Mouse (Mus musculus) A20 (cell line): Measurements from ENCODE around the gene 2900011O08Rik.

Source experiments
- DNase-seq: peaks from one replicate; pipeline ENCODE4 v3.0.0-alpha.2; 2011; ENCODE audit warnings: low read depth, low spot score

2900011O08Rik gene

DNA sequence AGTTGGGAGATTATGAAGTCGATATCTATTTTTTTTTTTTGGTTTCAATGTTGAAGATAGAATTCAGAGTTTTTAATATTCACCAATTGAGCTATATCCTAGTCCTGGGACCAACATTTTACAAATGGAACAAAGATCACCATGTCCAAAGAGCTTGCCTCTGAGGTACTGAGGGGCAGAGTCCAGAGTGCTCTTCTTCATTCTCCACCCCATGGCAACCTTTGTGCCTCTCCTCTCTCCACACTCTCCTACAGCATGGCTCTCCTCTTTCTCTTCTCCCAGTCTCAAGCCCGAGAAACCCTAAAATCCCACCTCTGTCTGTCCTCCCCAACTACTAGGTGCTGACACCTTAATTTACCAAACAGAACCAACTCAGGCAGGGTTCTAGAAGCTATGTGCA, 18.3 kb downstream of the 2900011O08Rik start:
- no peak for DNase-seq

DNA sequence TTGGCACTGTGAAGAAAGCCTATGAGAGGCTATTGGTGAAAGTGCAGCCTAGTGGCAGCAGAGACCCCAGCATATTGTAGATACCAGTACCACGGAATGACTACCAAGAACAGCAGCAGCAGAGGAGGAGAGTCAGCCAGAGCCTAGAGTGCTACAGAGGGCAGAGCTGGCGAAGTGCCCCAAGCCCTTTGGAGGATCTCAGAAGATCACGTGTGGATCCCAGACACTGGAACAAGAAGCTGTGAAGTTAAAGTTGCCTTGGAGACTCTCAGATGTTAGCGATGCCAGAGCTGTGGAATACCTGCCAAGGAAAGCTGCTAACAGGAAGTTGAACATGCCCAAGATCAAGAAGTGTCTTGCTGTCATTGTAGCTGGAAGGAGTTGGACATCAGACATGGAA, 18.9 kb downstream of the 2900011O08Rik start:
- no peak for DNase-seq

DNA sequence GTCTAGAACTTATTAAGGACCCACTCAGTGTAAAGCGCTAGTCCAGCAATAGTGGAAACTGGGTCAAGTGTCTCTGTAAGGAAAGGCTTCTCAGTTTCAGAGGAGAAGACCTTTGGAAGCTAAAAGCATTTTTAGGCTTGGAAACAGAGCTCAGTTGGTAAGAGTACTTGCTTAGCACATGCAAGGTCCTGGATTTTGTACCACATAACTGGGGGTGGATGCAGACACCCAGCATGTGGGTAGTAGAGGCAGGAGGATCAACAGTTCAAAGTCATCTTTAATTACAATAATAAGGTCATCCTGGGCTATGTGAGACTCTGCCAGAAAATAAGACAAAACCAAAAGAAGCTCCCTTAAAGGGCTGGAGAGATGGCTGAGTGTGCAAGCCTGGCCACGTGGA, 21.7 kb downstream of the 2900011O08Rik start:
- DNase-seq: no peak

DNA sequence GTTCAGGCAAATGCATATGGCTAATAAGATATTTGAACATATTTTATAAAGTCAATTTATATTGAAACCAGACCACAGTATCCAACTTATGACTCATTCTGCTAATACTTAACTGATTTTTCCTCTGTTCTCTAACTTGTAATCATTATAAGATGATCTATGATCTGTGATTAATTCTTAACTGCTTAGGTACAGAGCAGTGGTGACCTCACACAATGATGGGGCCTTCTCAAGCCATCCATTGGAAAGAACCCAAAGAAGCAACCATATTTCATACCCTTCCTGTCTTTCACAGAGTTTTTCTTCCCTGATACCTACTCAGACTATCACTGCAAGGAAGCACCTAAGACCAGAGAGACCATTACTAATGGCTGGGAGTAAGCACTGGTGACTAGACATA, 22.3 kb downstream of the 2900011O08Rik start:
- no peak for DNase-seq

DNA sequence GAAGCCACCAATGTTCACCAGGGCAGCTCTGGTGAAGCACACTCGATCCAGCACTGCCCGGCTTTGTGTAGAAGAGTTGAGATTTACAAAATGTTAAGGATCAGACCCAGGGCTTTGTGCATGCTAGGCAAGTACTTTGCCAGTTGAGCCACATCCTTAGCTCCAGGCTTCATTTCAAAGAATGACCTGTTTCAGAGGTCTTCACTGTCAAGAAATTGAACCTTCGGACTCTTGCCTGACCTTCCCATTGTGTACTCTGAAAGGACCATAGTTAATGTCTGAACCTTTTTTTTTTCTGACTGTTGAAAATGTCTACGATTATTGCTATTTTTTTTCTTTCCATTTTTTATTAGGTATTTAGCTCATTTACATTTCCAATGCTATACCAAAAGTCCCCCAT, 23.6 kb downstream of the 2900011O08Rik start:
- no peak for DNase-seq

DNA sequence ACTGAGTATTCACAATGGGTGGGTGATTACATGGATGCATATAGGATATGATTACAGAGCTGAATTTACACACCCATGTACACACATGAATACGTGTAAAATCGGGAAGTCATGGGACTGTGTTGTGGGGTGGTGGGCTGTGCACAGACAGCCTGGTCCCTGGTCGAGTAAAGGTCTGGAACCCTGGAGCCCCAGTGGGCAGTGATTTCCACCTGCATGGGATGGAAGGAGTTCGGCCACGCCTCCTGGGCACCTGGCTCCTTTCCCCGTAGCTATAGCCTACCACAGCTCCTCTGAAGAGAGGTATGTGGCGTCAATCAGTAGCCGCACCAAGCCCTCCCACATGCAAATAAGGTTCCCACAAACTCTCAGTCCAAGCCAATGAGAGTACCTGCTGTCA, 30.9 kb downstream of the 2900011O08Rik start:
- no peak for DNase-seq

DNA sequence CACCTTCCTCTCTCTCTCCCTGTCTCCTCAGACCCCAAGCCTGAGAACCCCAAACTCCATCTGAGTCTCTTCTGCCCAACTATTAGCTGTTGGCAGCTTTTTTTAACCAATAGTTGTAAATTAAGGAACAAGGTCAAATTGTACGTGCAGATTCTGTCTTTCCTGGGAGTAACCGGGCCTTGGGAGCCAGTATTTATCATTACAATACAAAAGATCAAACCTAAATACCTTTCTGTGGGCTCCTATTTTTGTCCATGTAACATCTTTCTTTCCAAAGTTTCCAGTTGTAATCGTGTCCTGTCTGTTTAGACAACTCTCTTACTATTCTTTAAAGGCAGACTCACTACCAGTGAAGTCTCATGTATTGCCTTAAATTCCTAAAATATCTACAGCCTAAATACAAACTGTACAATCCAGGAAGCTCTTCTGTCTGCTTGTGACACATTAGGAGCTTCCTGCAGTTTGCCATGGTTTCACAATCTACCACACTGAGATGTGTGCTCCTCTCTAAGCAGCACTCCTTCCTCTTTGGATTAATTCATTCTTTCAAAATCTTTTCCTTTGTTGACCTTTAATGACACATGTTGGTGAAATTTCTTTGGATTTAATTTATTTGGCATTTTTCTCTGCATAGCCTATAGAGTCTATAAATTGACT, 34.9 kb downstream of the 2900011O08Rik start:
- DNase-seq: no peak

DNA sequence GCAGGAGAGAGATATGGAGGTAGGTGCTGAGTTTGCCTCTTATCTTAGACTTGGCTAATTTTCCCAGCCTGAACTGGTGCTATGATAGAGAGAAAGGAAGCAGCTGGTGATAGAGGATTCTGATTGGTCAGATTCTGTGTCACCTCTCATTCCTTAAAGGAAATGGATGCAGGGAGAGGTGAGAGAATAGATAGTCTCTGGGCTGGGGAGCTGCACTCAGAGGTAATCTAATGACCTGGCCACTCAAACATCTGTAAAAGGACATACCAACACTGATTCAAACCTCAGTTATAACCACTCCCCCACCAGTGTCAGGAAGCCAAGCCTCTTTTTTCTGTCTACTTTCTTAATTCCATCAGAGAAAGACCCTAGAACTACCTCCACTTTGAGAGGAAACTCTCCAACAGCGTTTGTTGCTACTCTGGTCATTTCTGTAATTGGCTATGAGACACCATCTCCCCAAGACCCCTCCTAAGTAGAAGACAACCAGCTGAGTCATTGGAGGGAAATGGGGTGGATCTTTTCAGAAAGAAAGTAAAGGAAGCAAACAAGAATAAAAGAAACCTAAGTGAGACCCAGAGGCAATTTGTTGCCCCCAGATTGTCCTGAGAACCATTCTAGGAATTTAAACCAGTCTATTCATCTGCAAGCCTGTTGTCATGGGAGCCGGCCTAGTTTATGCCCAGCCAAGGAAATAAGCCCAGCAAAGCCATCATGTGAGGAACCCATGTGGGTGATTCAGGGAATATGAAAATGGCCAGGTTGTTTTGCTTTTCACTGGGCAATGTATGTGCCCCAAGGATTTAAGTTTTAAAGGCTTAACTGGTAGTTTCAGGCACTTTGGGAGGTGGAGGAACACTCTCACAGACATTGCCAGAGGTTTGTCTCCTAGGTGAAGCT, 38.9 kb downstream of the 2900011O08Rik start:
- DNase-seq: no peak

DNA sequence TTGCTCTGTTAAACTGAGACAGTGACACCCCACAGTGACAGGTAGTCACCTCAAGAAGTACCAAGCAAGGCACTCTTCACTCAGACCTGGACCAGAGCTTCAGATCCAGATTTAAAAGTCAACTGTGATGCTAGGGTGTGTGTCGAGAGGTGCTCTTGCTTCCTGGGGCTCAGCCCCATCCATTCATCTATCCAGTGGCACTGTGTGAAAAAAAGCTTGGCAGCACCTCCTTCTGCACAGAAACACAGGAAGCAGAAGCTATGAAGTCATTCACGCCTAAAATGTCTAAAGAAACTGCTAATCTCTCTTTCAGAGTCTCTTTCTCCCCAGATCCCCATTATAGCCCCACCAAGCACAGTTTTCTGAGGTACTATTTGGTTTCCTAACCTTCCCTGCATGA, 42.7 kb downstream of the 2900011O08Rik start:
- DNase-seq: no peak

DNA sequence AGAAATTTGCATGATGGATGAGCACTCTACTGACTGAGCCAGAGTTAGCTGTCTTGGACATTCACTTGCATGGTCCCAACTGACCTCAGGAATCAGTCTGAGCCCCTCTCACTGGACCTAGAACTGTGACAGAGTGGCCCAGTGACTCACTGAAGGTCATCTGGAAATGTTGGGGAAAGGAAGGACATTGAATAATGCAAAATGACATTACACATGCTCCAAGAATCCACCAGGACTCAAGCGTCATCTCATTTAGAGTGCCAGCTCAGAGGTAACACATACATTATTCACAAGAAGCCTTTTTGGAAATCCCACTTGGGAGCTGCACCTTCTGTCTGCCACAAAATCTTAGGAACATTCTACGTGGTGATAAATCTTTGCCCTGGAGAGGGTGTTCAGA, 43.4 kb downstream of the 2900011O08Rik start:
- no peak for DNase-seq

DNA sequence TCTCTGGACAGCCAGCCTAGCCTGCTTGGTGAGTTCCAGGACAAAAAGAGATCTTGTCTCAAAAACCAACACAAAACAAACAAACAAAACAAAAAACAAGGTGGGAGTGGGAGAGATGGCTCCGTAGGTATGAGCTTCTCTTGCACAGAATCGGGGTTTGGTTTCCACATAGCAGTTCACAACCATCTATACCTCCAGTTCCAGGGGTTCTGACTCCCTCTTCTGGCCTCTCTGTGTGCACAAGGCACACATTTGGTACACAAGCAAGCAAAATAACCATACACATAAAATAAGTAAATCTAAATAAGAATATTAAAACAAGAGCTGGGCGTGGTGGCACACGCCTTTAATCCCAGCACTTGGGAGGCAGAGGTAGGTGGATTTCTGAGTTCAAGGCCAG, 44.2 kb downstream of the 2900011O08Rik start:
- DNase-seq: peak; percentile 14

DNA sequence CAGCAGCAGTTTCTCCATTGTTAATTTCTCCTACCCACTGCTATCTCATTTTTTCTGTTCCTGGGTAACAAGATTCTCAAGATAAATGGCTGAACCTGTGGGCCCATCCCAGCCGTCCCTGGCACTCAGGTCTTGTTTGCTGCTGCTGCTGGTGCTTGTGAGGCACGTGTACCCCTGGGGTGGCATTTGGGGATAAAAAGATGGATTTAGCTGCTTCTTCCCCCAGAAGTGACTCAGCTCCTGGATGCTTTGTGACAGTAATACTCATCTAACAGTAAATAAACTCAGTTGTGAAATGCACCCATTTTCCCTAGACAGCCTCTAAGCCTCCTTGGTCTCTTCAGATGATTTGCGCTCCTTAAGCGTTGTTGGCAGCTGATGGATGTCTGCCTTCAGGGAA, 46.7 kb downstream of the 2900011O08Rik start:
- no peak for DNase-seq

DNA sequence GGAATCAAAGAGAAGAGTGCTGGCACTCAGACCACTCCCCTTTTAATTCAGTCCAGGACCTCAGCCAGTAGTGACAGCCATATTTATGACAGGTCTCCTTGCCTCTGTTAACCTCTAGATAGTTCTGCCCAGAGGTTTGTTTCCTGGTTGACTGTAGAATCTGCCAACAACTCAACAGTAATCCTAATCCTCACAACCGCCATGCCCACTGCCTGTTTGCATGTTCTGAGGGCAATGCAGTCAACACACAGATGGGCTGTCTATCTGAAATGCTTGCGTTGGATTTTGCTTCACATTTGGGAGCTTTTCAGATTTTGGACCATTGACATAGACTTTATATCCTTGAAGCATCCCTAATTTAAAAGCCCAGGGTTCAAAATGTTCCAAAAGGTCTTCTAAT, 56.0 kb downstream of the 2900011O08Rik start:
- DNase-seq: no peak

DNA sequence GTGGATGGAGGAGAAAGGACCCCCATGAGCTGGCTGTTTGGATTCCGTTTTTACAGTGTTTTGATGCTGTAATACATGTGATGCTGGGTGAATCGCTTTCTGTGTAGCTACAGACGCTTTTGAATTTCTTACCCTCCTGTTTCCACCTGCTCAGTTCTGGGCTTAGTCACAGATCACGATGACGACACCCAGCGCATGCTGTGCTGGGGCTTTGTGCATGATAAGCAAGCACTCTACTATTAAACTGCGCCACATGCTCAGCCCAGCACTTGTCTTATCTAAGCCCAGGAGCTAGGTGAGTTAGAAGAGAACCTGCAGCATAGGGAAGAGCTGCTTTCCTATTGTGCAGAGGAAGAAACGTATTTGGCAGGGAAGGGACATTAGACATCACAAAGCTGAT, 58.3 kb downstream of the 2900011O08Rik start:
- DNase-seq: no peak

DNA sequence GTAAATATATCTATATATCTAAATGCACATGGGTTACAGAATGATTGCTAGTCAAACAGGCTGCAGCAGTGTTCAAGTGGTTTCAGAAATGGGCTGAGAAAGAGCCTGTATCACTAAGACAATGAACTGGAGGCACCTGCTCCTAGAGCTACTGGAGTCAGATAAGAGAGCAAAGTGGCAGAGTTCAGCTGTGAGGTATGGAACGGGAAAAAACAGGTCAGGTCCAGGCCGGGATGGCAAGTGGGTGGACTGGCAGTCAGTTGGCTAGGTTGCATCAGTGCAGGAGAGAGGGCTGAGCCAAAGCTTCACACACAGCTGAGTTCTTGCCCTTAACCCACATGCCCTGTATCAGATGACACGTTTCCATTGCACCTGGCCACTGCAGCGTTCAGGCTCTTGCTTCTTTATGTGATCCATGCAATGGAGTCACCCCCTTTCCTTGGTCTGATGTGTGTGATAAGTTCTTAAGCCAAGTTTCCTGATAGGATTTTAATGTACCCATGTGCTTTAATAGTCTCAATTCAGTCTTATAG, 59.9 kb downstream of the 2900011O08Rik start:
- DNase-seq: no peak

DNA sequence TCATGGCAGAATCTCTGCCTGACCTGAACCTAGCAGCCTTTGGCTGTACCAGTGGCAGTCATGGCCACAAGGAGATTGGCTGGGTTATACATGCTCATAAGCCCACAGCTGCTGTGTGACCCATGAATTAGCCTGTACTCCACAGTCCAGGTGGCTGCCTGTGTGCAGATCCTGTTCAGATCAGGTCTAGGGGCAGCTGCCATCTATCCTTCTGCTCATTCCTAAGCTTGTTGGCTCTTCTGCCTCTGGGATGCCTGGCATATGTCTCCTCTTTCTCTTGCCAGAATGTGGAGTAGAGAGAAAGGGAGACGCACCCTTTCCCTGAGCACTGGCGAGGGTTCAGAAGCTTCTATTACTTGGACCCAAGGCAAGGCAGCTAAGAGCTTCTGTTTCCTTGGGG, 65.8 kb downstream of the 2900011O08Rik start:
- no peak for DNase-seq

DNA sequence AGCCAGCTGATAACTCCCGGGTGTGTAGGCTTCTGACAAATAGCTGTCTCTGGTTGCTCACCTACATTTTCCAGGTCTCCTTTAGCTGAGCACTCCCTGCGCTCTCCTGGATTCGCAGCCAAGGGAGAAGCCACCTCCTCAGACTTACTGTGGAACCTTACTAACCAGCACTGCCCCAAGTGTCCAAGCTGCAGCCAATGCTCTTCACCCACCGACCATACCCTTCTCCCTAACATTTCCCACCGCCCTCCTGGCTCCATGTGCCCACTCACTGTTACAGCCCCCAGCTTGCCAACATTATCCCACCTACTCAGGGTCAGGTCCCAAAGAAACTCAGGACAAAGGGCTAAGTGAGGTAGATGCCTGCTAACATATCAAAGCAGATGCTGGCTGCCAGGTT, 66.7 kb downstream of the 2900011O08Rik start:
- no peak for DNase-seq

DNA sequence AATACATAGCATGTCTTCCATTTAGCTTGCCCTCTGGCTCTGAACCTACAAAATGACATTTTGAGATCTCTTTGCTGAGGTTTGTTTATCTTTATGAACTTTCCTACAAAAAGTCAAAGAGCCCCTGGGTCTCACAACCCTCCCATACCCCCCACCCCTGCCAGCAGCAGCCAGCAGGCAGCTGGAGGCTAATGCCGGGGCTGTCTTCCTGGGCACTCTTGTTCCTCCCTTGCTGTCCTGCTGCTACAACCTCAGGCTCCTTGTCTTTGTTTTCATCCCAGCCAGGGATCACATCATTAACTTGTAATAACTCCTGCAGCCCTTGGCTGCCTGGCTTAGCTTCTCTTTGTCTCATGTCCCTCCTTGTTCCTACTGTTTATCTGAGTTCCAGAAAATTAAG, 68.9 kb downstream of the 2900011O08Rik start:
- no peak for DNase-seq

DNA sequence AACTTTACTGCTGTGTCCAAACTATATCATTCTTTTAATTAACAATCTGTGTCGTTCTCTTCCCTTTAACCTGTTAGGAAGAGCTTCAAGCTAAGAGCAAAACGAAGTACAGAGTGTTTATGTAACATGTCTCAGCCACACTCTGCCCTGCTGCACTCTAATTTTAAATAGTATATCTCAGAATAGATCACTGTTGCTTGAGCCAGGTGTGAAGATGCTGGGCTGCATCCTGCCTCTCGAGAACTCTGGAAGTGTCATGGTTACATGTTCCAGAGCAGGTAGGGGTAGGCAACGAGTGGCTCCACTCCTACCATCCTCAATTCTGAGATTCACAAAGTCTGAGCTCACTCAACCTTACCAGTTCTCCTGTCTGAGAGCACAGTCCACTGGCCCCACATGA, 70.3 kb downstream of the 2900011O08Rik start:
- DNase-seq: no peak

DNA sequence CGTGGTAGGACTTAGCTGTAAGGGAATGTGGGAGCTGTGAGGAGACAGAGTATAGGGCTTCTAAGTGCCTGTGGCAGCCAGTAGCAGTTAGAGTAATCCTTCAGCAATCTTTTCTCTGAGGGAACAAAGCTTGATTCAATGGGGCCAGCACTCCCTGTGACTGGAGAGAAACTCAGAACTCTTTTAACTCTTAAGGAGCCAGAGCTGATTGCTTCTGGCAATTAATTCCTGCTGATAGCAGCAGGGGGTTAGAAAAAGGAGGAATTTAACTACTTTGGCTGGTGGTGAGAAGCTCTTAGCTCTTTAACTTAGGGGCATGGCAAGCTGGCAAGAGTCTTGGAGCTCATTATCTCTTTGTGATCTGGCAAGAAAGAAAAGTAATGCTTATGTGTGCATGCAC, 72.1 kb downstream of the 2900011O08Rik start:
- DNase-seq: no peak

DNA sequence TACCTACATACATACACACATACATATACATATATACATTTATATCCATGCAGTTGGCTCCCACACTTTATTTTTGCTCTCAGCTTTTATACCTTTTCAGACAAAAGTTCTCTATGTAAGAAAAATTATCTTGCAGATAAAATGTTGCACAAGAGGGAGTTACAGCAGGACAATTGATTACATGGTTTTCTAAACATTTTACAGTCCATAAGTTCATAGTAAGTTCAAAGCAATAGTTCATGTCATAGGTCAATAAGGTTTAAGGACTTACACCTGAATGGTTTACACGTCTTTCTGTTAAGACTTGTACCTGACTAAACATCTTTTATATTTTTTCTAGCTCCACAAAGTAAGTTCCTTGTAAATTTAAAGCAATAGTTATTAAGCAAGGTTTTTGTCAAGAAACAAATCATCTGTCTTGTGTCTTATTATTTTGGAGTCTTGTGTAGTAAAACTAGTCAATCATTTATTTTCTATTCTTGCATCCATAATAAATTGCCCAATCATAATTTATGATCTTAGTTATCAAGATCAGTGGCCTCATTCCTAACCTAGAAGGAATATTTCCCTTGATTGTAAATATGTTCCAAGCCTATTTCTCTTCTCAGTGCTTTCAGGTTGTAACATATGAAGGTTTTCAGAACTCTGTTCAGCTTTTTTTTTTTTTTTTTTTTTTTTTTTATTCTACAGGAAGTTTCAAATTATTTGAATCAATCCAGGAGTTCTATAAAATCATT, 72.9 kb downstream of the 2900011O08Rik start:
- no peak for DNase-seq

DNA sequence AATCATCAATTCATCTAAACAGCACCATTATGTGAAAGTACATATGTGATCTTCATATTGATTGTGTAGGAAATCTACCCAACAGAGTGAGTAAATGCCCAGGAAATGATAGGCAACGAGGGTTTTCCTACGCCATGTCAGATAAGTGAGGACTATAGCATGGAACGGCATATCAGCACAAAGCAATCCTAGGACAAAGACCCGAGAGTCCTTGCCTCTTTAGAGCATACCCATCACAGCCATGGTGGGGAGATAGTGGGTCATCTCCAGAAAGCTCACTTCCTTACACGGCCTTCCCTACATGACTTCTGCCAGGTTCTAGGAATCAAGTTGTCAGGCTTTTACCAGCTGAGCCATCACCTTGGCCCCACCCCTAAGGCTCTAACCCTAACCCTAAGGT, 73.5 kb downstream of the 2900011O08Rik start:
- DNase-seq: no peak
